Mouse (Mus musculus) spleen, adult 2 months (tissue): ENCODE measurements at regions not wholly inside any gene's neighbourhood (a gene's known extent, or its start where the extent isn't known, plus 50 kb on each side); places are given as distances from the start of the nearest gene placed in this dataset.

Experiments used
- CTCF ChIP-seq: fragments of 200-500 bp; IDR thresholded peaks from 2 replicates; pipeline ENCODE4 v1.5.1; 2011; ENCODE audit warnings: mild to moderate bottlenecking, inconsistent platforms; ENCODE audit not compliant: insufficient read depth, insufficient read length, insufficient replicate concordance; ENCODE audit errors: extremely low read depth
- POLR2A ChIP-seq: fragments of 200-500 bp; IDR thresholded peaks from 2 replicates; pipeline ENCODE4 v1.6.1; 2011; ENCODE audit warnings: low read depth, low read length, inconsistent platforms

GRCm38 (mm10) chr10:57156912-57157311 is 329.3 kb upstream of the Hsf2 start:
- no peak for TF ChIP-seq CTCF
- no peak for TF ChIP-seq POLR2A
